Mouse (Mus musculus) neural tube, embryonic 14.5 days (tissue): ENCODE results near the gene Nsun5. TPM values are rescaled to one million over a fixed set of nuclear protein-coding genes. Genes with fewer than 3 reads are reported as not detected.

ENCODE experiments used
- ATAC-seq: fragments of 200-750 bp; cut with Nextera tagmentation; 2 replicates; pipeline ENCODE4 v1.8.0; 2017; ENCODE audit warnings: low read depth, mild to moderate bottlenecking, moderate TSS enrichment, moderate library complexity
- H3K27ac ChIP-seq: fragments of 300-500 bp; sonication (generic); 2 replicates; pipeline ENCODE4 v1.5.1; 2014; ENCODE audit warnings: low read depth, mild to moderate bottlenecking, control low read depth, low read length, moderate library complexity, mixed read lengths
- H3K27me3 ChIP-seq: fragments of 300-500 bp; sonication (generic); 2 replicates; pipeline ENCODE4 v1.6.1; 2014; ENCODE audit warnings: low read length; ENCODE audit not compliant: control insufficient read depth, insufficient read depth
- H3K36me3 ChIP-seq: fragments of 300-500 bp; sonication (generic); 2 replicates; pipeline ENCODE4 v1.6.1; 2014; ENCODE audit warnings: low read length, mixed read lengths; ENCODE audit not compliant: control insufficient read depth, insufficient read depth
- H3K4me1 ChIP-seq: fragments of 300-500 bp; sonication (generic); 2 replicates; pipeline ENCODE4 v1.6.1; 2014; ENCODE audit warnings: low read length; ENCODE audit not compliant: control insufficient read depth, insufficient read depth
- H3K4me2 ChIP-seq: fragments of 300-500 bp; sonication (generic); 2 replicates; pipeline ENCODE4 v1.6.1; 2014; ENCODE audit warnings: mild to moderate bottlenecking, low read depth, low read length, control low read depth
- H3K4me3 ChIP-seq: fragments of 300-500 bp; sonication (generic); 2 replicates; pipeline ENCODE4 v1.5.1; 2014; ENCODE audit warnings: low read depth, low read length, control low read depth, mixed read lengths
- H3K9ac ChIP-seq: fragments of 300-500 bp; sonication (generic); replicated peaks from 2 replicates; pipeline ENCODE4 v1.6.1; 2014; ENCODE audit warnings: low read depth, mild to moderate bottlenecking, control low read depth, low read length, mixed read lengths
- H3K9me3 ChIP-seq: fragments of 300-500 bp; sonication (generic); 2 replicates; pipeline ENCODE4 v1.6.1; 2016; ENCODE audit warnings: low read length; ENCODE audit not compliant: control insufficient read depth
- WGBS: fragments of 180-500 bp; shearing (Covaris S2); extraction: QIAGEN DNeasy Blood & Tissue Kit; methylation state at CpG from one replicate; pipeline ENCODE4 v1.1.7; 2014; 5-methylcytosine and 5-hydroxymethylcytosine counted together
- microRNA-seq: library from miRNA; unstranded; fragments of <30 nt; microRNA quantifications from one replicate; pipeline ENCODE4, GENCODE M21; 2016
- polyA plus RNA-seq: library from polyadenylated mRNA; unstranded; fragments of >200 nt; fragmentation: Nextera tagmentation; extraction: Ambion mirVana; gene quantifications from 2 replicates; pipeline ENCODE4 v1.2.1, GENCODE M21; 2014

Nsun5 gene
- polyA plus RNA-seq, 1 experiment from 2014 or later = 22.8 TPM

- H3K9ac ChIP-seq = no peak overlapping the region
- no peaks in the 10 kb centered on the region for H3K27me3 ChIP-seq
- no peak for ATAC-seq
- H3K4me2 ChIP-seq = no peak overlapping the region
- no peaks in the 10 kb centered on the region for H3K4me1 ChIP-seq
- H3K36me3 ChIP-seq = peaks cover 21% of the 10 kb centered on the region
- H3K9me3 ChIP-seq = no peaks in the 10 kb centered on the region
- no peak overlapping the region for H3K27ac ChIP-seq
- H3K4me3 ChIP-seq = no peak overlapping the region
- 90% methylated on average over 4 of the region's 4 CpGs for WGBS
Observed at GRCm38 (mm10) chr5:135408114-135408513, 38.4 kb downstream of the Nsun5 start.

- H3K4me2 ChIP-seq = no peak overlapping the region
- H3K27me3 ChIP-seq = no peaks in the 10 kb centered on the region
- peaks cover 30% of the 10 kb centered on the region for H3K36me3 ChIP-seq
- H3K27ac ChIP-seq = no peak overlapping the region
- 93% methylated on average over 9 of the region's 9 CpGs for WGBS
- no peaks in the 10 kb centered on the region for H3K9me3 ChIP-seq
- no peak for ATAC-seq
- no peak overlapping the region for H3K9ac ChIP-seq
- H3K4me1 ChIP-seq = no peaks in the 10 kb centered on the region
- no peak overlapping the region for H3K4me3 ChIP-seq
Observed at GRCm38 (mm10) chr5:135410266-135410665, 40.5 kb downstream of the Nsun5 start.

Small RNAs within 50 kb of the gene (microRNA-seq; reads per million reads assigned to microRNA genes)
- not detected for gene Mir7033

Other genes with a start within 250 kb of the Nsun5 start
- 16.4 and 17.2 TPM in 2 replicates for gene Tbl2, start 220.3 kb upstream of the Nsun5 start, polyA plus RNA-seq
- gene Bcl7b, start 201.7 kb upstream of the Nsun5 start, polyA plus RNA-seq = 40.0 and 41.6 TPM in 2 replicates
- gene Baz1b, start 182.7 kb upstream of the Nsun5 start, polyA plus RNA-seq = 35.0 and 37.3 TPM in 2 replicates
- 10.0 and 12.0 TPM in 2 replicates for gene Fzd9, start 118.7 kb upstream of the Nsun5 start, polyA plus RNA-seq
- not detected in 2 replicates for gene Fkbp6, start 19.9 kb upstream of the Nsun5 start, polyA plus RNA-seq
- not detected in 2 replicates for gene Trim50, start 16.7 kb upstream of the Nsun5 start, polyA plus RNA-seq
- 9.4 and 11.4 TPM in 2 replicates for gene Pom121, start 24.6 kb downstream of the Nsun5 start, polyA plus RNA-seq
- gene Hip1, start 175.2 kb downstream of the Nsun5 start, polyA plus RNA-seq = 49.0 and 52.4 TPM in 2 replicates
- not detected in 2 replicates for gene Ccl26, start 193.6 kb downstream of the Nsun5 start, polyA plus RNA-seq
- 3.7 TPM in 1 of 2 replicates, not detected in the other for gene Ccl24, start 203.1 kb downstream of the Nsun5 start, polyA plus RNA-seq